Mouse (Mus musculus): ENCODE measurements around the gene Lck.

- TF ChIP-seq POLR2A (IDR thresholded peaks at IDR 0.05; ENCODE audit: control insufficient read depth, low read depth, low read length) (no peak), CTCF (IDR thresholded peaks at IDR 0.05; ENCODE audit: control insufficient read depth, insufficient read depth, insufficient replicate concordance, low read depth, low read length) (peak; percentile 49; the same call in 1 of the 2 replicates)
These were observed 3.5 kb upstream of the Lck start for GRCm38 (mm10) chr4:129576863-129577491.

Data from testis, adult 2 months (tissue).